Mouse (Mus musculus) cortical plate, adult 2 months (tissue): ENCODE data around the gene Cpsf6. TPM values are rescaled to one million over a fixed set of nuclear protein-coding genes. Genes with fewer than 3 reads are reported as not detected.
A peak's percentile ranks its signal among the peaks of the same experiment; 100 is the strongest.

ENCODE experiments used
- H3K27ac ChIP-seq: fragments of 200-500 bp; 2 replicates; pipeline ENCODE4 v1.5.1; 2012; ENCODE audit warnings: low read length, control low read depth, inconsistent platforms; ENCODE audit not compliant: insufficient read depth
- H3K4me1 ChIP-seq: fragments of 200-500 bp; 2 replicates; pipeline ENCODE4 v1.6.1; 2011; ENCODE audit warnings: low read length; ENCODE audit not compliant: control insufficient read depth, insufficient read depth
- H3K4me3 ChIP-seq: fragments of 200-500 bp; 2 replicates; pipeline ENCODE4 v1.5.1; 2011; ENCODE audit warnings: mild to moderate bottlenecking, low read length, control low read depth; ENCODE audit not compliant: insufficient read depth
- CTCF ChIP-seq: fragments of 200-500 bp; IDR thresholded peaks from 2 replicates; pipeline ENCODE4 v1.5.1; 2011; ENCODE audit warnings: mild to moderate bottlenecking, control low read depth, low read length; ENCODE audit not compliant: insufficient read depth; ENCODE audit errors: extremely low read depth
- POLR2A ChIP-seq: fragments of 200-500 bp; IDR thresholded peaks from 2 replicates; pipeline ENCODE4 v1.6.1; 2011; ENCODE audit warnings: mild to moderate bottlenecking, low read length, control low read depth; ENCODE audit not compliant: insufficient read depth; ENCODE audit errors: extremely low read depth
- polyA plus RNA-seq: library from polyadenylated mRNA; depleted of rRNA; stranded (reverse); fragments of >200 nt; gene quantifications from 2 replicates; pipeline ENCODE4 v1.2.3, GENCODE M21; 2012

The Cpsf6 gene
- polyA plus RNA-seq, 1 experiment: 61.3 TPM

DNA sequence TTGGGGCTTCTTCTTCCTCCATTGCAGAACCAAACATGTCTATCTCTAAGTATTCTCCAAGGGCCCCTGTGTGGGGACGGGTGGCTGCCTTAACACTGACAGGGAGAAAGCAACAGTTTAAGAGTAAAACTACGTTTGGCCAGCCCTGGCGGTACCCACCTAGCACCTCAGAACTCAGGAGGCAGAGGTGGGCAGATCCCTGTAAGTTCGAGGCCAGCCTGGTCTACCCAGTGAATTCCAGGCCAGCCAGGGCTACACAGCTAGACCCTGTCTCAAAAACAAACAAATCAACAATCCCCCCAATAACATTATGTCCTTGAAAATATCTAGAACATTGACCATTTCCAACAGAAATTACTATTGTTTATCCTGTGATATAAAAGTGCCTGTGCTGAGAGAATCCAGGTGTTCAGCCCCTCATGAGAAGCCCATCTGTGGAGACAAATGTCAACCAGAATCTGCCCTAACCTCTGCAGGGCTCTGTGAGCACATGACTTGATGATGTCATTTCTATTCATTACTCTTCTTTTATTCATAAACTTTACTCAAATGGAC is 28.0 kb upstream of the Cpsf6 start:
- Histone ChIP-seq H3K4me1 (no peaks in the 10 kb centered on the region), H3K4me3 (no peak overlapping the region), H3K27ac (no peak overlapping the region)
- TF ChIP-seq CTCF (no peak), POLR2A (no peak)

DNA sequence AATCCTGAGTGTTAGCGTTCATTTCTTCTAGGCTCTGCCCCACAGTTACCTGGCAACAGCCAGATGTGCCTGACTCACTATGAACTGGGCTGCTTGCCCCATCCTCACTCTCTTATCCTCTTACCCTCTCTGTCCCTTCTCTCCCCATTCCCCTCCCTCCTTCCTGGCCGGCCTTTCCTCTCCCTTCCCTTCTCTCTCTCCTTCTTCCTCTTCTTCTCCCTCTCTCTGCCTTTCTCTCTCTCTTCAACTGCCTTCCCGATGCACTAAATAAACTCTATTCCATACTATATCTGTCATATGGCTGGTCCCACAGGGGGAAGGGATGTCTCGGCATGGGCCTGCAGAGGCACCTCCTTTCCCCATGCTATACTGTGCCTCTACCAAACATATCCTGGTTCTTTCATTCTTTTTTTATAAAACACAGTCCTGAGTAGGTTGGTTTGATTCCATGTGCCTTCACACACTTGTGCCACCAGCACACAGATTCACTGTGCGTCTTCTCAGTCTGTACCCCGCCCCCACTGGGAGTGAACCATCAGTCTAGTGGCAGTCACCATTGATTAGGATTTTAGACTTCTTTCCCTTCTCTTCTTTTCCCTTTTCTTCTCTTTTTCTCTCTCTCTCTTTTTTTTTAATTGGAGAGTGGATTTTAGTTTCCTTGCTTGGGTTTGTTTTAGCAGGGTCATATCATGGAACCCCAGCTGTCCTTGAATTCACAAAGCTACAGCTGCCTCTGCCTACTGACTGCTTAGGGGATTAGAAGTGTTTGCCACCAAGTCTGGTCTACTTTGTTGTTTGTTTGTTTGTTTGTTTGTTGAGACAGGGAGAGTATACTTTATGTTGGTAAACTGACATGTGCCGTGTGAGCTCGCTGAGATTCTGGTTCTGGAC is 27.3 kb upstream of the Cpsf6 start:
- TF ChIP-seq POLR2A: no peak
- TF ChIP-seq CTCF: no peak
- no peak overlapping the region for H3K4me3 ChIP-seq

DNA sequence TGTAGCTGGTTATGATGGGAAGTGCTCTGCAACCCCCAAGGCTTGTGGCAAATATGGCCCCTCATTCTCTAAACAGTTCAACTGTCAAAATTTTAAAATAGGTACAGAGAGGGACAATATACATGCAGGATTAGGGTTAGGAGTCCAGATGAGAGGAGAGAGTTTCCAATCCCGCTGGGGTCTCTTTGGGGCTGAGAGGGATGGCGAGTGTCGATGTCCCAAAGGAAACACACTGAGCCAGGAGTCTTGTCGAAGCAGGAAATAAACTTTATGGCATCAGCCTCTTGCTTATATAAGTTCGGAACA is 26.4 kb upstream of the Cpsf6 start:
- H3K27ac ChIP-seq: no peak overlapping the region
- H3K4me3 ChIP-seq: no peak overlapping the region
- H3K4me1 ChIP-seq: no peaks in the 10 kb centered on the region
- no peak for TF ChIP-seq CTCF
- no peak for TF ChIP-seq POLR2A

More for the DNA sequence above, 27.3 kb upstream of the Cpsf6 start:
- H3K27ac ChIP-seq: no peak overlapping the region
- no peaks in the 10 kb centered on the region for H3K4me1 ChIP-seq

GRCm38 (mm10) chr10:117405526-117406282 is 25.9 kb upstream of the Cpsf6 start:
- H3K4me3 ChIP-seq: no peak overlapping the region
- TF ChIP-seq POLR2A: no peak
- no peak for TF ChIP-seq CTCF
- H3K4me1 ChIP-seq: no peaks in the 10 kb centered on the region
- H3K27ac ChIP-seq: no peak overlapping the region

DNA sequence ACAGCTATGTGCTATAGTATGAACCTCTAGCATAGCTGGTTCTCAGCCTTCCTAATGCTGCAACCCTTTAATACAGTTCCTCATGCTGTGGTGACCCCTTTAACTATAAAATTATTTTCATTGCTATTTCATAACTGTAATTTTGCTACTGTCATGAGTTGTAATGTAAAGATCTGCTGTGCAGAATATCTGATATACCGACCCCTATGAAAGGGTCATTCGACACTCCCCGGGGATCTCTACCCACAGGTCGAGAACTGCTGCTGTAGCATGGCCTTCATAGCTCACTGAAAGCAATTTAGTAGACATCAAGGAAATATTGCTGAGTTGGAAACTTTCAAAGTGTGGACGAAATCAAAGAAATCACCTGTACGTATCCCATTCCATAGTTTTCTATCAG is 24.6 kb upstream of the Cpsf6 start:
- Histone ChIP-seq H3K4me3 (no peak overlapping the region), H3K27ac (no peak overlapping the region), H3K4me1 (no peaks in the 10 kb centered on the region)
- TF ChIP-seq CTCF (no peak), POLR2A (no peak)

DNA sequence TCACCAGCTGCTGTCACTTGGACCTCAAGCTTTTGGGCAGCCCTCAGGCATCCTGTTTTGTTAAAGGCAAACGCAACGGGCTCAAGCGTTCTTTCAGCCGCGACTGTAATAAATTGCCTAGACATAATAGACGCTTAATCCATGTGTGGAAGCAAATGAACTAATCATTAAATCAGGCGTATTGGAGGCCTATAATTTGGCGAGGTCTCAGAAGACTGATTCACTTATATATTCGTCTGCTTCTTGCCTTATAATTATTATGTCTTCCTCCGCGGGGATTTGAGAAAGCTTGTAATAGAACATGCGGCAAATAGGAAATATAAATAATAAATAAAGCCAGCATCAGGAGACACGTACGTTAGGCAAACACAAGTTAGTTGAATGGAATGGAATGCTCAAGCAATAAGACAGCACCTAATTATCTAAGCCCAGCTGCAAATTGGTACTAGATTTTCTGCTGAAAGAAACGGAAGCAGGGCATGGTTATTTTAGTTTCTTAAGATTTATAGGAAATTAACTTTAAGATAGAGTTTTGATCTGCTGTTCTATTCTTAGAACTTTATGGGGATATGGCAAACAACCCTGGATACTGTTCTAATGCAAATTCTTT is 23.6 kb upstream of the Cpsf6 start:
- TF ChIP-seq CTCF (no peak), POLR2A (no peak)
- H3K4me3 ChIP-seq: no peak overlapping the region
- no peak overlapping the region for H3K27ac ChIP-seq
- H3K4me1 ChIP-seq: no peaks in the 10 kb centered on the region

- no peaks in the 10 kb centered on the region for H3K4me1 ChIP-seq
- no peak overlapping the region for H3K4me3 ChIP-seq
- TF ChIP-seq POLR2A (no peak), CTCF (peak; percentile 53)
- no peak overlapping the region for H3K27ac ChIP-seq
These were observed 22.9 kb upstream of the Cpsf6 start for GRCm38 (mm10) chr10:117402403-117403333.

- TF ChIP-seq POLR2A: no peak
- no peak for TF ChIP-seq CTCF
- Histone ChIP-seq H3K27ac (no peak overlapping the region), H3K4me3 (no peak overlapping the region), H3K4me1 (no peaks in the 10 kb centered on the region)
These were observed 21.5 kb upstream of the Cpsf6 start for GRCm38 (mm10) chr10:117401364-117401763.

DNA sequence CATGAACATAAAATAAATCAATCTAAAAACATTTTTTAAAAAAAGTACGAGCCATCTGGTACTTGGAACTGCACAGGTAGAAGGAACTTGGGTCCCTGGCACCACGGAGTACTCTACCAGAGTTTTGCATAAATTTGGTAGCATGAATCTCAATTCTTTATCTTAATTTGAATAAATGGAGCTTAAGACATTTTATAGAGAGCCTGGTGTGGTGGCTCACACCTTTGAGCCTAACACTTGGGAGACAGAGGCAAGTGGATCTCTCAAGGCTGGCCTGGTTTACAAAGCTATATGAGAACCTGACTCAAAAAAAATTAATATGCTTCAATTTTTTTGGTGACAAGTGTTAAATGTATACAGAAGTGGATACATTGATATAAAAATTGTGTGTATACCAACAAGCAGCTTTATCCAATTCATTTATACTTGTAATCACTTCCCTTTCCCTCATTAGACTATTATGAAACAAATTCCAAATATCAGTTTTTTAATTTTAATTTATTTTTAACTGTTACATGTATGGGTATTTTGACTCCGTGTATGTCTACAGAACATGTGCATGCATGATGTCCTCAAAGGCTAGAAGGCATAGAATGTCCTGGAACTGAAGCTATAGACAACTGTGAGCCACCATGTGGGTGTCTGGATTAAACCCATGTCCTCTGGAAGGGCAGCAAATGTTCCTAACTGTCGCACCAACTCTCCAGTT is 20.6 kb upstream of the Cpsf6 start:
- no peak overlapping the region for H3K27ac ChIP-seq
- H3K4me3 ChIP-seq: no peak overlapping the region
- no peaks in the 10 kb centered on the region for H3K4me1 ChIP-seq
- TF ChIP-seq POLR2A: no peak
- TF ChIP-seq CTCF: no peak
